Mouse (Mus musculus) subcutaneous adipose tissue, adult 2 months (tissue): ENCODE results near the gene Gm11569. TPM values are rescaled to one million over a fixed set of nuclear protein-coding genes. Genes with fewer than 3 reads are reported as not detected.

Experiments used
- polyA plus RNA-seq: library from polyadenylated mRNA; depleted of rRNA; stranded (reverse); fragments of >200 nt; gene quantifications from 2 replicates; pipeline ENCODE4 v1.2.3, GENCODE M21; 2012; ENCODE audit warnings: low replicate concordance; rRNA removed

Gm11569 gene
- polyA plus RNA-seq: not detected in 2 replicates

GRCm38 (mm10) chr11:99798832-99799231 lies at the start of gene Gm11569:
Gene Gm11569, minus strand, starts transcription at chr11:99798932.

GRCm38 (mm10) chr11:99837966-99838365 lies 39.2 kb upstream of the Gm11569 start, which contains the start of gene 2300003K06Rik:
Gene 2300003K06Rik, minus strand, starts transcription at chr11:99838066.

GRCm38 (mm10) chr11:99815566-99815965 lies 16.8 kb upstream of the Gm11569 start, which contains the start of gene Gm11564:
Gene Gm11564, minus strand, starts transcription at chr11:99815666.

GRCm38 (mm10) chr11:99809792-99810191 lies 11.1 kb upstream of the Gm11569 start, which contains the start of gene Krtap4-13:
Gene Krtap4-13, minus strand, starts transcription at chr11:99809892.

GRCm38 (mm10) chr11:99804346-99804745 lies 5.6 kb upstream of the Gm11569 start, which contains the start of gene Gm11554:
Gene Gm11554, minus strand, starts transcription at chr11:99804446.

GRCm38 (mm10) chr11:99793367-99793766 lies 5.4 kb downstream of the Gm11569 start, which contains the start of gene Gm11596:
Gene Gm11596, minus strand, starts transcription at chr11:99793467.

GRCm38 (mm10) chr11:99784900-99785299 lies 13.8 kb downstream of the Gm11569 start, which contains the start of gene Krtap4-9:
Gene Krtap4-9, plus strand, starts transcription at chr11:99785200.

GRCm38 (mm10) chr11:99780604-99781003 lies 18.1 kb downstream of the Gm11569 start, which contains the start of gene Krtap4-8:
Gene Krtap4-8, minus strand, starts transcription at chr11:99780704.

GRCm38 (mm10) chr11:99772813-99773212 lies 25.9 kb downstream of the Gm11569 start, which contains the start of gene Gm11595:
Gene Gm11595, minus strand, starts transcription at chr11:99772913.

Other genes with a start within 250 kb of the Gm11569 start
- gene Krtap3-3, start 248.1 kb downstream of the Gm11569 start, polyA plus RNA-seq: not detected in 2 replicates
- gene Krtap3-2, start 242.1 kb downstream of the Gm11569 start, polyA plus RNA-seq: not detected in 2 replicates
- not detected in 2 replicates for gene Gm11939, start 239.5 kb downstream of the Gm11569 start, polyA plus RNA-seq
- gene Krtap3-1, start 232.3 kb downstream of the Gm11569 start, polyA plus RNA-seq: not detected in 2 replicates
- not detected in 2 replicates for gene Krtap1-5, start 217.9 kb downstream of the Gm11569 start, polyA plus RNA-seq
- not detected in 2 replicates for gene Krtap1-4, start 215.3 kb downstream of the Gm11569 start, polyA plus RNA-seq
- gene Krtap1-3, start 207.6 kb downstream of the Gm11569 start, polyA plus RNA-seq: not detected in 2 replicates
- not detected in 2 replicates for gene Krtap9-3, start 200.8 kb downstream of the Gm11569 start, polyA plus RNA-seq
- not detected in 2 replicates for gene Gm11938, start 195.6 kb downstream of the Gm11569 start, polyA plus RNA-seq
- not detected in 2 replicates for gene Gm11937, start 188.7 kb downstream of the Gm11569 start, polyA plus RNA-seq
- not detected in 2 replicates for gene Krtap2-4, start 184.1 kb downstream of the Gm11569 start, polyA plus RNA-seq
- gene Gm11562, start 178.5 kb downstream of the Gm11569 start, polyA plus RNA-seq: not detected in 2 replicates
- gene Krtap4-1, start 170.7 kb downstream of the Gm11569 start, polyA plus RNA-seq: not detected in 2 replicates
- gene Krtap4-2, start 163.8 kb downstream of the Gm11569 start, polyA plus RNA-seq: not detected in 2 replicates
- gene Krtap4-7, start 154.8 kb downstream of the Gm11569 start, polyA plus RNA-seq: not detected in 2 replicates
- gene Gm11555, start 148.7 kb downstream of the Gm11569 start, polyA plus RNA-seq: not detected in 2 replicates
- not detected in 2 replicates for gene Gm11563, start 140.0 kb downstream of the Gm11569 start, polyA plus RNA-seq
- not detected in 2 replicates for gene Krtap4-6, start 133.0 kb downstream of the Gm11569 start, polyA plus RNA-seq
- not detected in 2 replicates for gene Gm14190, start 108.2 kb downstream of the Gm11569 start, polyA plus RNA-seq
- not detected in 2 replicates for gene Gm14180, start 64.6 kb downstream of the Gm11569 start, polyA plus RNA-seq
- not detected in 2 replicates for gene Gm11595, start 26.0 kb downstream of the Gm11569 start, polyA plus RNA-seq
- gene Krtap4-8, start 18.2 kb downstream of the Gm11569 start, polyA plus RNA-seq: not detected in 2 replicates
- gene Krtap4-9, start 13.7 kb downstream of the Gm11569 start, polyA plus RNA-seq: not detected in 2 replicates
- gene Gm11596, start 5.5 kb downstream of the Gm11569 start, polyA plus RNA-seq: not detected in 2 replicates
- not detected in 2 replicates for gene Gm11554, start 5.5 kb upstream of the Gm11569 start, polyA plus RNA-seq
- gene Krtap4-13, start 11.0 kb upstream of the Gm11569 start, polyA plus RNA-seq: not detected in 2 replicates
- gene Gm11564, start 16.7 kb upstream of the Gm11569 start, polyA plus RNA-seq: not detected in 2 replicates
- gene 2300003K06Rik, start 39.1 kb upstream of the Gm11569 start, polyA plus RNA-seq: not detected in 2 replicates
- not detected in 2 replicates for gene Krtap4-16, start 52.7 kb upstream of the Gm11569 start, polyA plus RNA-seq
- not detected in 2 replicates for gene Gm11568, start 59.0 kb upstream of the Gm11569 start, polyA plus RNA-seq
- gene Gm11559, start 65.5 kb upstream of the Gm11569 start, polyA plus RNA-seq: not detected in 2 replicates
- not detected in 2 replicates for gene Krtap9-1, start 74.5 kb upstream of the Gm11569 start, polyA plus RNA-seq
- gene Gm11567, start 80.3 kb upstream of the Gm11569 start, polyA plus RNA-seq: not detected in 2 replicates
- gene Krtap31-1, start 109.0 kb upstream of the Gm11569 start, polyA plus RNA-seq: not detected in 2 replicates
- gene Gm11565, start 115.8 kb upstream of the Gm11569 start, polyA plus RNA-seq: not detected in 2 replicates
- gene Krtap31-2, start 137.4 kb upstream of the Gm11569 start, polyA plus RNA-seq: not detected in 2 replicates
- not detected in 2 replicates for gene Krtap9-5, start 149.5 kb upstream of the Gm11569 start, polyA plus RNA-seq
- gene Krtap29-1, start 180.1 kb upstream of the Gm11569 start, polyA plus RNA-seq: not detected in 2 replicates
- gene Krtap16-1, start 187.7 kb upstream of the Gm11569 start, polyA plus RNA-seq: not detected in 2 replicates
- 2.2 TPM in 1 of 2 replicates, not detected in the other for gene Krtap17-1, start 195.1 kb upstream of the Gm11569 start, polyA plus RNA-seq
- gene Krt33a, start 217.3 kb upstream of the Gm11569 start, polyA plus RNA-seq: 0.06 TPM in 2 replicates
- gene Krt33b, start 230.9 kb upstream of the Gm11569 start, polyA plus RNA-seq: not detected in 2 replicates
- gene Krt34, start 242.6 kb upstream of the Gm11569 start, polyA plus RNA-seq: not detected in 2 replicates